Mouse (Mus musculus) testis, adult 2 months (tissue): ENCODE measurements around the gene Tspan9. TPM values are rescaled to one million over a fixed set of nuclear protein-coding genes. Genes with fewer than 3 reads are reported as not detected.

Experiments used
- H3K27ac ChIP-seq: fragments of 200-500 bp; 2 replicates; pipeline ENCODE4 v1.5.1; 2012; ENCODE audit warnings: low read depth, low read length; ENCODE audit not compliant: control insufficient read depth, insufficient read depth
- H3K27me3 ChIP-seq: fragments of 200-500 bp; 2 replicates; pipeline ENCODE4 v1.6.1; 2012; ENCODE audit warnings: mild to moderate bottlenecking, low read length, moderate library complexity; ENCODE audit not compliant: control insufficient read depth, insufficient read depth
- H3K36me3 ChIP-seq: fragments of 200-500 bp; 2 replicates; pipeline ENCODE4 v1.6.1; 2012; ENCODE audit warnings: mild to moderate bottlenecking, low read length; ENCODE audit not compliant: control insufficient read depth, insufficient read depth
- H3K4me1 ChIP-seq: fragments of 200-500 bp; 2 replicates; pipeline ENCODE4 v1.6.1; 2012; ENCODE audit warnings: low read length; ENCODE audit not compliant: control insufficient read depth, insufficient read depth
- H3K4me3 ChIP-seq: fragments of 200-500 bp; 2 replicates; pipeline ENCODE4 v1.5.1; 2012; ENCODE audit warnings: low read depth, mild to moderate bottlenecking, low read length, moderate library complexity, mixed read lengths; ENCODE audit not compliant: control insufficient read depth
- CTCF ChIP-seq: fragments of 200-500 bp; IDR thresholded peaks from 2 replicates; pipeline ENCODE4 v1.5.1; 2012; ENCODE audit warnings: low read depth, mild to moderate bottlenecking, inconsistent platforms, low read length, moderate library complexity; ENCODE audit not compliant: control insufficient read depth, insufficient read depth, insufficient replicate concordance
- POLR2A ChIP-seq: fragments of 200-500 bp; IDR thresholded peaks from 2 replicates; pipeline ENCODE4 v1.6.1; 2012; ENCODE audit warnings: low read depth, mild to moderate bottlenecking, inconsistent platforms, low read length, moderate library complexity; ENCODE audit not compliant: control insufficient read depth
- polyA plus RNA-seq: library from polyadenylated mRNA; depleted of rRNA; stranded (reverse); fragments of >200 nt; gene quantifications from 2 replicates; pipeline ENCODE4 v1.2.3, GENCODE M21; 2012

Tspan9 gene
- polyA plus RNA-seq, 1 experiment: 3.5 TPM

DNA sequence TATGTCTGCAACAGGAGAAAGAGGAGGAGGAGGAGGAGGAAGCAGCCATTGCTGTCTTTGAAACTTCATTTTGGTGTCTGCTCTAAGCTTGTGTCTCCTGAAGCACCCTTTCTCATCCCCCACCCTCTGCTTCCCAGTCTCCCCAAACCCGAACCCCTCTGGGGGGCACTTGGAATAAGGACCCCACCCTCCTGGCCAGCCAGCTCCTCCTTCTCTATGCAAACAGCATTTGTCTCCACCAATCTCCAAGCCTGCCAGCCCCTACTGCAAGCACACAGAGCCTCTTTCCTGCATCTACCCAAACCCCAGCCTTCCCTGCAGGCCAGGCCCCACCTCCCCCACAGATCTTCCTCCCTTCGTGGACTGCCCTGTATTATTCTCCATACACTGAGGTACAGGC lies 12.0 kb downstream of the Tspan9 start:
- Histone ChIP-seq H3K27ac (no peak overlapping the region), H3K4me3 (no peak overlapping the region), H3K36me3 (no peaks in the 10 kb centered on the region), H3K4me1 (peaks cover 2% of the 10 kb centered on the region; the same call in 1 of the 2 replicates), H3K27me3 (no peaks in the 10 kb centered on the region)
- TF ChIP-seq POLR2A (no peak), CTCF (no peak)

DNA sequence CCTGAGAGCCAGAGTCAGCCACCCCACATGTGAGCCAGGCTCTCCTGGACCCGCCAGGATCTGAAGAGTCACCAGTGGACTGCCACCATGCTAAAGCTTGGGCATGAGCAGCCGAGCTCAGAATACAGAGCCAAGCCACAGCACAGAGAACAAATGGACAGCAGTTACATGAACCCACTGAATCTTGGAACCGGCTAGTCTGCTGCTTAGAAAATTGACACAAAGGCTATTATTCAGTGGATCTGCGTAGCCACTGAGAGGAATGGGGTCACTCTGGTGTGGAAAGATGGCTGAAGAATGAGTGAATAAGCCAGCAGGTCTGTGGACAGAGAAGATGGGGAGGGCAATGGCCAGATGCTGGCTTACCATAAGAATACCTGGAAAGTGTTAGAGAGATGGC lies 12.7 kb downstream of the Tspan9 start:
- Histone ChIP-seq H3K36me3 (no peaks in the 10 kb centered on the region), H3K4me3 (no peak overlapping the region), H3K27ac (no peak overlapping the region), H3K27me3 (no peaks in the 10 kb centered on the region), H3K4me1 (peaks cover 2% of the 10 kb centered on the region; the same call in 1 of the 2 replicates)
- no peak for TF ChIP-seq POLR2A
- no peak for TF ChIP-seq CTCF

DNA sequence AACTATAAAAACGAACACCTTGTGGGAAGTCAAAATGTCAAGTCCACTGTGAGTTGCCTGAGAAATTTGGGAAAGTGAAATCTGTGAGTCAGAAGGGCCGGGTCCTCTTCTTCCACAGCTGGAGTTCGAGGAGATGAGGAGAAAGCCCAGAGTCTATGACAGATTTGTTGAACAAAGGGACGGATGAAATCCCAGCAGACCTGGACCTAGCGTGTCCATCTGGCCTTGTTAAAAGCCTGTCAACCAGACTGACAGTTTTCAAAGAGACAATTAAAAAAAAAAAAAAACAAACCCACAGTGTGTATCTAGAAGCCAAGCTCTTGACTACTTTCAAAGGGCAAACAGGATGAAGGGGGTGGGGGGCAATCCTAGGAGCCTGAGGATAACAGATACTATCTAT lies 14.0 kb downstream of the Tspan9 start:
- peaks cover 2% of the 10 kb centered on the region; the same call in 1 of the 2 replicates for H3K4me1 ChIP-seq
- no peaks in the 10 kb centered on the region for H3K27me3 ChIP-seq
- TF ChIP-seq CTCF: no peak
- no peak for TF ChIP-seq POLR2A
- no peak overlapping the region for H3K27ac ChIP-seq
- no peaks in the 10 kb centered on the region for H3K36me3 ChIP-seq
- no peak overlapping the region for H3K4me3 ChIP-seq

DNA sequence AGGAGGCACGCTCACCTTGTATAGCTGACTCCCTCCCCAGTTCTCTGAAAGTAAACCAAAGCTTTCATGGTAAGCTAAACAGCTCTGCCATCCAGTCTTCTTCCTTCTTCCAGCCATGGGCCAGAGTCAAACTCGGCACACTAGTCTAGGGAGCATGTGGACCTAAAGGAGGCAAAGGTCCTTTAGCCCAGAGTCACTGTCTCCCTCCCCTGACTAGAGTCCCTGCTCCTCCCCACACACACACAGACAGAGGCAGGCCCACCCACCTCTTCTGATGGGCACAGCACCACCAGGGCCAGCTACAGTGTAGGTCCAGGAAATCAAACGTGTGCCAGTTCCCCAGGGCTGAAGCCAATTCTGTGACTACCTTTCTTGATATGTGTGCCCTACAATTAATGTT lies 16.1 kb downstream of the Tspan9 start:
- Histone ChIP-seq H3K4me3 (no peak overlapping the region), H3K36me3 (no peaks in the 10 kb centered on the region), H3K27me3 (no peaks in the 10 kb centered on the region), H3K27ac (no peak overlapping the region), H3K4me1 (no peaks in the 10 kb centered on the region)
- TF ChIP-seq CTCF: no peak
- no peak for TF ChIP-seq POLR2A

DNA sequence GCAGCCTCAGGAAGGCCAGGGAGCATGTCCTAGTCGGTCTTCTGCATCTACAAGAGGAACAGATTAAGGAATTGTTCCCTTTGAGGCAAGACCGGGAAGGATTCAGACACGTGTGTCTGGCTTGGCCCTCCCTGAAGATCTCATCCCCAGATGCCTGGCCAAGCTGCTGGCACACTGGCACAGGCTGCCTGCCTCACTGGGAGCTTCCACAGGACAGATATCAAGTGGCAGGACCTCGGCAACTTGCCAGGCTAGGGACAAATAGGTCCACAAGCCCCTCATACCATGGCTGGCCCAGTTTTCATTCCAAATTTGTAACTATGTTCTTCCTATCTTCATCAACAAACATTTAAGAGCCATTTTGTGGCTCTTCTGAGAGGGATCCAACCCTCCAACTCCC lies 16.5 kb downstream of the Tspan9 start:
- Histone ChIP-seq H3K27me3 (no peaks in the 10 kb centered on the region), H3K4me1 (no peaks in the 10 kb centered on the region; the same call in 1 of the 2 replicates), H3K27ac (no peak overlapping the region), H3K4me3 (no peak overlapping the region), H3K36me3 (no peaks in the 10 kb centered on the region)
- TF ChIP-seq POLR2A (no peak), CTCF (no peak)

DNA sequence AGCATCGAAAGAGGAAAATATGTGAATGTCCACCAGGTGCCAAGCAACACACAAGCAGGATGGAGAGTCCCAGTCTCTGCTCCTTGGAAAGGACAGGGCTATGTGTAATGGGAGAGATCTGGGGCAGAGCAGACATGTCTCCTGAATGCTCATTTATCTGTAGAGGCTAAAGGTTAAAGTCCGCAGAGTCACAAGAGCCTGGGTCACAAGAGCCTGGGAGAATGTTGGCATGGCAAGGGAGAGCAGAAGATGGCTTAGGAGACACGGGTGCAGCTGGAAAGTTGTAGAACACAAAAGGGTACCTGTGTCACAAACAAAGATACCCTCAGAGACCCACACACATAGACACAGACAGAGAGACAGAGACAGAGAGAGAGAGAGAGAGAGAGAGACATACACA lies 17.9 kb downstream of the Tspan9 start:
- Histone ChIP-seq H3K36me3 (no peaks in the 10 kb centered on the region), H3K27me3 (no peaks in the 10 kb centered on the region), H3K4me1 (no peaks in the 10 kb centered on the region; the same call in 1 of the 2 replicates), H3K27ac (no peak overlapping the region), H3K4me3 (no peak overlapping the region)
- TF ChIP-seq CTCF (no peak), POLR2A (no peak)

DNA sequence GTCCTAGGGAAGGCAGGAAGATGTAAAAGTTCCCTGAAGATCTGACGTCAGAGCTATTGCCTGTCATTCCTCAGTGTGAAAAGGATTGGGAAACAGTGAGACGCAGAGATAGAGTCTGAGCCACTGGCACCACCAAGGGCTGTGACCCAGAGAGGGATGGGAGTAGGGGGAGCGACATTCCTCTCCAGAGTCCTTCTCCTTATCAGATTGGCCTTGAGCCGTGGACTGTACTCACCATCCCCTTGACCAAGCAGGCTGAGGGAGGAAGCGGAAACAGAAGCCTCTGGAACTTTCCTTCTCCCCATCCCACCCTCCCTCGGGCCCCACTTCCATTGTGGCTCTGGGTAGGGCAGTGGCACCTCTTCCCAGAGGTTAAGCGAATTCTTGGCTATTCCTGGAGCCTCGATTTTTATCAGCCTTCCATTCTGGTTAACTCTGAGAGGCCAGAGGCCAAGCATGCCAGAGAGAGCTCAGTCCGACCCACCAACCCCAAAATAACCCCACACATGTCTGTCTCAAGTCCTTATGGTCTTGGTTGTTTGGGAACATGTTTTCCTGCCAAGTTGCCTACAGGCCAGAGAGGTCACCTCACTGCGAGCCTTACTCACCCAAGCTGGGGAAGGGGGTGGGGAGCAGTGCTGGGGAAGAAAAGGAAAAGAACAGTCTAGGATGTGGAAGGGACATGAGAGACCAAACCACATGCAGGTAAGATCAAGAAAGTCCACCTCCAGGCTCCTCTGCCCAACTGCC lies 19.0 kb downstream of the Tspan9 start:
- TF ChIP-seq POLR2A: no peak
- TF ChIP-seq CTCF: no peak
- no peaks in the 10 kb centered on the region; the same call in 1 of the 2 replicates for H3K4me1 ChIP-seq
- H3K4me3 ChIP-seq: no peak overlapping the region
- no peak overlapping the region for H3K27ac ChIP-seq
- H3K36me3 ChIP-seq: no peaks in the 10 kb centered on the region
- no peaks in the 10 kb centered on the region for H3K27me3 ChIP-seq
